8 mouse cellular contexts compared by ENCODE assay signal in genomic region chr19:29047334-29048170, GRCm38 (mm10). TPM values are rescaled to one million over a fixed set of nuclear protein-coding genes. Genes with fewer than 3 reads are reported as not detected.
DNase-seq lines count a peak whose midpoint lies in the region; ATAC-seq lines count a peak whose summit lies in the region.

Gene Ak3 (minus strand): TSS chr19:29047961.

- peaks cover 45% of the 10 kb centered on the region for H3K4me1 ChIP-seq in megakaryocyte, embryonic 14.5 days

- peaks cover 23% of the 10 kb centered on the region for H3K36me3 ChIP-seq in megakaryocyte, embryonic 14.5 days (replicated peaks; ENCODE audit: low read length)

- peak within 1 kb of the TSS; percentile 99 for H3K4me3 ChIP-seq in megakaryocyte, embryonic 14.5 days (replicated peaks)

- H3K9me3 ChIP-seq in megakaryocyte, embryonic 14.5 days, result no peaks in the 10 kb centered on the region

- intact Hi-C loops in left cerebral cortex, postnatal 10 days (cut with DNase I), result loop anchor here (10.0 kb wide), 1 partner anchor 253 kb away; no protein-coding TSS in a partner anchor

- peak; percentile 79 for ATAC-seq in inflammation-experienced regulatory T-cells, adult 6 months

- peak; percentile 73 to 75 for DNase-seq in adrenal gland, adult 18-20 months (ENCODE audit: low spot score in 2 of 2)
- DNase-seq in embryo, embryonic 10.5 days (ENCODE audit: low spot score), result peak; percentile 72
- DNase-seq in gastrocnemius, postnatal 25 days, result peak; percentile 82
- peak; percentile 66 to 90 for DNase-seq in left cerebral cortex, postnatal 10 days (ENCODE audit: extremely low spot score in 1 of 2, low spot score in 2 of 2)
- DNase-seq in right cerebral cortex, postnatal 10 days (ENCODE audit: low spot score in 2 of 2), result peak; percentile 80 to 82
- peak; percentile 80 for DNase-seq in urinary bladder, postnatal 14 days (ENCODE audit: low spot score)

- H3K27me3 ChIP-seq in megakaryocyte, embryonic 14.5 days (replicated peaks), result no peaks in the 10 kb centered on the region

RNA-seq across cellular contexts. Expression of gene Ak3, which starts in this region (rescaled TPM):
- 100 to 1,000 TPM; 132 to 214 TPM for total RNA-seq in adrenal gland, adult 18-20 months (2021)
- 10 to 100 TPM; 53.8 to 55.3 TPM for total RNA-seq in gastrocnemius, postnatal 25 days (2021)
- 10 to 100 TPM; 13.7 to 24.2 (median 17.2) TPM for polyA plus RNA-seq in inflammation-experienced regulatory T-cells, adult 6 months (2017; shearing (Covaris generic))
- total RNA-seq in left cerebral cortex, postnatal 10 days (2021), result 10 to 100 TPM; 43.5 to 46.5 TPM
- 5.4 and 8.1 TPM in 2 replicates for polyA plus RNA-seq in megakaryocyte, embryonic 14.5 days (2012; ENCODE audit: insufficient read depth, low replicate concordance)

Comparison
In these comparisons a context has a peak if more than half of its experiments do, and no peak if none do; other contexts are left out.
1. Peak in every context shown above with its lines: DNase-seq, ATAC-seq and H3K4me3 ChIP-seq.